Mouse (Mus musculus) frontal cortex, postnatal 10 days (tissue): Measurements from ENCODE around the gene Dhx32.

Source experiments
- DNase-seq, 2 experiments: peaks; one replicate each; pipeline ENCODE4 v3.0.0; 2022; ENCODE audit warnings: low spot score in 2 of 2, mixed read lengths in 1 of 2

Gene Dhx32

DNA sequence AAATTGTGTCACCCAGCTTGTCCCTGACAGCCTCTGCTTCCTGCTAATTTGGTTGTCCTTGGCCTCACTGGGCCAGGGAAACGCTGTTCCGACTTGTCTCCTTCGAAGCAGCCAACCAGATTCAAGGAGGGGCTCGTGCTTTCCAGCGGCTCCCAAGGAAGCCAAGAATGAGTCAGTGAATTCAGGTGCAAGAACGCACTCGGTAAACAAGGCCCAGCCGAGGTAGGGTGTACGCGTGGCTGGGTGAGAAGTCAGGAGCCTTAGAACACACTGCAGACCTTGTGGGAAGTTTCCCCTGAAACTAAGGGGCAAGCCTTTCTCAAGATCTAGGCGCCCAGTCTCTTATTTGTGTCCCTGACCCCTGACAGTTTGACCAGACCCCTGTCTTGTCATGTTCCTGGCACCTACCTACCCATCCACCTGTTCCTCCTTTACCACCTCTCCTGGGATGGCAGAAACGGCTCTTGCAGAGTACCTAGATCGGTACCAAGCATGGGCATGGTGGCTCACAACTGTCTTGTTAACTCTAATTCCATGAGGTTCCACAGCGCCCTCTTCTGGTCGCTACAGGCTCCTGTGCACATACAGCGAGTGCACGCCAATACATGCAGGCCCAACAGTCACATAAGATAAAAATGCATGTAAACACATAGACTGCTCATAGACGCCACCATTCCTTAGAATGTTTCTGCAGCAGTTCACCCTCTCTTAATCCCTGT, at the start of gene Dhx32:
Dhx32 (minus strand) TSS at position 10 of the 719 bp plus-strand sequence.
- DNase-seq: peak in 1 of 2 experiments; percentile 66

DNA sequence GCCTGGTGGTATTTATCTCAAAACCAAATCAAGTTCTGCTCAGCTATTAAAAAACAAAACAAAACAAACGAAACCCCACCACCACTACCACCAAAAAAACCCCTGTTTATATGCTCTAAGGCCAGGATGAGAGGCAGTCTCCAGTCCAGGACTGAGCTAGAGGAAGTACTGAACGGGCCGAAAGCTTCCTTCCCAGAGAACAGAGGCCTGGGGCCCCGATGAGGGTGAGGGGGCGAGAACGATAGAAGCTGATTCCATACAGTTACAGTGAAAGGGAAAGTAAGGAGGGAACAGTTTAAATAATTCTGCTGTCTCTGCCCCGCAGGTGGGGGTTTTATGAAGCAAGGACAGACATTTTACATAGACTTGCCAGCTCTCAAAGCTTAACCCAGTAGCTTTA, 47.1 kb upstream of the Dhx32 start:
- DNase-seq: no peak

DNA sequence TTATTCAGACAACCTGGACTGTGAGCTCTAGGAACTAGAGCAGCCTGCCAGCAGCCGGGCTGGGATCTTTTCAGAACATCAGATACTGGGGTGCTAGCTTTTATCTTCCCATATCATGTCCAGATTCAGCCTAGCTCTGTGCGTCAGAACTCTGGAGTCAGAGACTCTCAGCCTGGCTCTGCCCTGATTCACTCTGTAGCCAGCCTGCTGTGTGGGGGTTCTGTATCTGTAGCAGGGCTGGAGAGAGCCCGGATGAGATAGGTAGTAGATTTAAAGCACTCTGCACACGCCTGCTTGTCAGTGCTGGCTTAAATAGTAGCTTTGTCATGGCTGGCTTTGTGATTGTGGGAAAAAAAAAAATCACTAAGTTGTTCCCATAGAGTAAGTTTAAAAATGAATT, 46.0 kb upstream of the Dhx32 start:
- DNase-seq: no peak

DNA sequence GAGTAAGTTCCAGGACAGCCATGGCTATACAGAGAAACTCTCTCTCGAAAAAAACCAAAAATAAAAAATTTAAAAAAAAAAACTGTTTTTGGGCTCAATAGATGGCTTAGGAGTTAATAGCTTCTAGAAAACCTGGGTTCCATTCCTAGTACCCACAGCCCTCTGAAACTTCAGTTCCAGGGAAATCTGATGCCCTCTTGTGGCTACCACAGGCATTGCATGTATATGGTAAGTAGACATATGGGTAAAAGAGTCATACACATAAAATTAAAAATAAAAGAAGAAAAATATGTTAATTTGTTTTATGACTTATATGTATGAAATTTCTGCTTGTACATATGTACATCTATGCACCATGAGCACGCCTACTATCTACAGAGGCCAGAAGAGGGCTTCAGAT, 42.1 kb upstream of the Dhx32 start:
- no peak for DNase-seq

DNA sequence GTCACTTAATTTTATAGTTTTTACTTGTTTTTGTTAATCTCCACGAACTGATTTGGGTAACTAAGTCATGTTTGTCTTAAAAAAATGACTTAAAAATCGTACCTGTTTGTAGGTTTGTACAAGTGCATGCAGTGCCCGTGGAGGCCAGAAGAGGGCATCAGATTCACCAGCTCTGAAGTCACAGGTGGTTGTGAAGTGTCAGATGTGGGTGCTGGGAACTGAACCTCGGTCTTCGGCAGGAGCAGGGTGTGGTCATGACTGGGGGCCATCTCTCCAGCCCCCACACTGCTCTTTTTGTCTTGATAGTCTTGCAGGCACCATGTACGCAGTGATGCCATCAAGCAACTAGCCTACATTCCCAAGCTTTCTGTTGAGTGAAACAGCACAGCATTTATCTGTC, 41.2 kb upstream of the Dhx32 start:
- DNase-seq: no peak

DNA sequence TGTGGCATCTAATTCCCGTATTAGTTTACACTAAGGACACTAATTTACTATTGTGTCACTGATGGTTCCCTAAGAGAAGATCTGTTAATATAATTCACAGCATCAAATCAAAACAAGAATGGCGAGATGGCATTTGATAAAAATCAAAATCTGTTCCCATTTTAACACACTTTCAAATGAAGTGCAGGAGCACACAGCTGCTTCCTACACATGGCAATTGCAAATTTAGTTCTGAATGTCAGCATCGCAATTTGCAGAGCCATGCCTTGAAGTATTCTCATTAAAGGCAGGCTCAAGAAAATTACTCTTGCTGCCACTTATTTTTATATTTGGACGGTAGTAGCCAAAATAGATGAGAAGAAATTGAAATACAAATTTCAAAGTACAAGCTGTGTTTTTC, 30.8 kb upstream of the Dhx32 start:
- no peak for DNase-seq

DNA sequence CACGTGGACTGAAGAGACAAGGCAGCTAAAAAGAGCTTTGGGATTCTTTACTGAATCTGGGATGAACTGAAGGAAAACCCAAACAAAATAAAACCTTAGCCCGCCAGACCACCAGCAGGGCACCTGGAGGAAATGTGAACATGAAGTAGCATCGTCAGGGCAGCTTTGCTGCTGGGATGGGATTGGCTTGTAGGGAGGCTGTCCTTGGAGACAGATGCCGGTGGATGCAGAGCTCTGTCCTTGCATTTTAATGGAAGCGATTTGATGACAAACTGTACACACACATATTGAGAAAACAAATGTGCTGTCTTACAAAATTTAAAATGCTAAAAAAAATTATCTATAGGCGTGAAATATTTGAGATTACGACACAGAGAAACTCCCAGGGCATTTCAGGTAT, 30.4 kb upstream of the Dhx32 start:
- no peak for DNase-seq

DNA sequence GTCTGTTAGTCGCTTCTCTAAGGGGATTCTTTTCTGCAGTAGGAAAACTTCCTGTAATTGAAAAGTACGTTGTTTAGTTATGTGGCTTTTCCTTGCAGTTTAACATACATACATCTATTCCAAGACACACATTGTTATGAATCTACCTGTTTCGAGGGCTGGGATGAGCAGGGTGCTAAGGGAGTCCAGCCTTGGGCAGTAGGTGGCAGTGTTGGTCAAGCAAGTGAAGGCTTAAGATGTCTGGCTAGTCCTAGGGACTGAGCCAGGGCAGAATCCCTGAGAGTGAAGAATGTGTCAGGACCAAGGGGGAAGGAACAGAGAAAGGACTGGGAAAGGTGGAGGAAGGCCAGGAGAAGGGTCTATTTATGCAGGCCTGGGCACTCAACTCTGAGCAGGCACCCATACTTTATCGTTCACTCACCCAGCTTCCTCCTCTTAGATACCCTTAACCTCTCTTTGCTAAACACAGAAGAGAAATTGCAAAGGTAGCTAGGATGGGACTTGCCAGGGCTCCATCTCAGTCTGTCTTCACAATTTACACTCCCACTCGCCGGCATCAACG, 23.2 kb upstream of the Dhx32 start:
- peak in 1 of 2 experiments; percentile 57 for DNase-seq

DNA sequence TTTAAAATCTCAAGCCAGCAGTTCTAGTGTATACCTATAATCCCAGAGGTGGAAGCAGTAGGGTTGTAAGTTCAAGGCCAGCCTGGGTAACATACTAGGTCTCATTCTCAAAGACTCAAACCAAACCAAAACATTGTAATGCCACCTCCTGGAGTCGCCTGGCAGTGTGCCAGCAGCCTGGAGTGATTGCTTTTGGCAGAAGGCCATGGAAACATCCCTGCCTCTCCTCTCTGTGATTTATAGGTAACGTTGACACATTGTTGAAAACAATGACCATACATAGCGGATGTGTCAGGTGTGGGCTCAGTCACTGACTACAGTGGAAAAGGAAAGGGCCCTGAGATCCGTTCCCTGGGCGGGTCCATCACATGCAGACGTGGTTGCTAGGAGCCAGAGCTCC, 19.3 kb upstream of the Dhx32 start:
- DNase-seq: no peak

DNA sequence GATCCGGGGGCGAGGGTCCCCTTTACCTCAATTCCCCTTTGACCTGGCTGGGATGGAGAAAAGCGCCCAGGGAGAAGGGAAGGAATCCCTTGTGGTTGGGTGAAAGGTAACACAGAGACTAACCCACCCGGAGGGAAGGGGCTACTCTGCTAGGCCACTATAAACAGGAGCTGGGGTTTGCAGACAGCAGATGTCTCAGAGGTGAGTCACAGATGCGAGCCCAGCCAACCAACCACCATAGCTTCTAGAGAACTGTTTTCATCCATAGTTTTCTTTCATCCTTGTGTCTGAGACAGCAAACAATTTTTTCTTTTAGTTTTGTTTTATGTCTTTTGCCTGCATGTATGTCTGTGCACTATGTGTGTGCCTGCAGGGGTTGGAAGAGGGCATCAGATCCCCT, 17.4 kb upstream of the Dhx32 start:
- DNase-seq: no peak

DNA sequence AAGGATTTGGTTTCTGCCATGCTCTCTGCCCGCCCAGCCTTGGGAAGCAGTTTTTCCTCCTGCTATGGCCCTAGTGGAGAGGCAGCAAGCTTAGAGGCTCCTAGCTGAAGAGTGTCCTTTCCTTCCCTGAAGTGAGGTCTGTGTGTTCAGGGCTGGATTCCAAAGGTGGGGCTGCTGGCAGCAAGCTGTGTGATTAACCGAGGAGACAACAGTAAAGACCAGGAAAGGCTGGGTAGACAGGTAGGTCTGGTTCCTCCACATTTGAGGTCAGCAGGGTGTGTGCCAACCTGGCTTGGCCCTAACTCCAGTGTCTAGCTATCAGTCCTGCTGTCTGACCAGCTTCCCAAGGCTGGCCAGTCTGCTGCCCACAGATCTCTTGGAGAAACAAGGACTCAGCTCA, 12.2 kb upstream of the Dhx32 start:
- no peak for DNase-seq

DNA sequence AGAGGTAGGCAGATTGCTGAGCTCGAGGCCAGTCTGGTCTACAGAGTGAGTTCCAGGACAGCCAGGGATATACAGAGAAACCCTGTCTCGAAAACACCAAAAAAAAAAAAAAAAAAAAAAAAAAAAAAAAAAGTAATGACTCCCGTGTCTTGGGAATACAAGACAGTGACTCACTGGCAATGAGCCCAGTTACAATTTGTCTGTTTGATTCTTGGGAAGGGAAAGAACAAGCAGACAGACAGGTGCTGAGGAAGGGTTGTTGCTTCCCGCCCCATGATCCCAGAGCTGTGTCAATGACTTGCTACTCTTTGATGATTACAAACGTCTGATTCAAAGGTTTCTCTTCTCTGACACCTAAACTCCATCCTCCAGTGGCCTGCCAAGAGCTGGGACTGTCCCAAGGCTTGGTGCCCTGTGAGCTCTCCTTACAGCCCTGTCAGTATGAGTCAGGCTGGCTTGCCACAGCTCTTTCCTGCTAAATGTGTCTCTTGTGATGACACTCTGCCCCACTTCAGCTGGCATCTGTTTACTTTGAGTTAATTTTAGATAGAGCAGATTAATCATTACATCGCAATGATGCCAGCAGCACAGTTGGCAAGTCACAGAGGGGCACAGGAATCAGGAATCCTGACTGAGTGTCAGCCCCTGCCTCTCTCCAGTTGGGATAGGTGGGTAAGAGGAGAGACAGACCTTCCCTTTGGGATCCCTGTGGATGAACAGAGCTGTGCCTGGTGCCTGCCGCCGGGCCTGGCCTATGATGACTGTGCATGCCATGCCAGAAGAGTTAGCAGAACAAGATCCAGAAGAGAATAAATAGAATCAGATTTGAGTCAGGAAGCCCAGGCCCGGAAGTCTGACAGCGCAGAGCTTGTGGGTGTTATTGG, 11.0 kb upstream of the Dhx32 start:
- DNase-seq: no peak

DNA sequence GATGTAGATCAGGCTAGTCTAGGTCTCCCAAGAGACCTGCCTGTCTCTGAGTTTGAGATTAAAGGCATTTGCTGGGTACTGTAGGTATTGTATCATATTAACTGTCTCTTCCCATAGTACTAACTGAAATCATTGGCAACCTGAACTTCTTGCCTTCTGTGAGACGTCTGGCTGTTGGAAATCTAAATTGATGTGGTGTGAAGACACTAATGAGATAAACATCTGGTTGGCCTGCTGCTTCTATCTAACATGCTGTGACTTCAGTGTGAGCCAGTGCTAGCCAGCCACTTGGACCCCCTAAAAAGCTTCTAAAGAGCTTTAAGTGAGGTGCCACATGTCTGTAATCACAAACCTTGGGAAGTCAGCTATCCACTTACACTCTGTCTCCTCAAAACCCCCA, 10.2 kb upstream of the Dhx32 start:
- DNase-seq: no peak

DNA sequence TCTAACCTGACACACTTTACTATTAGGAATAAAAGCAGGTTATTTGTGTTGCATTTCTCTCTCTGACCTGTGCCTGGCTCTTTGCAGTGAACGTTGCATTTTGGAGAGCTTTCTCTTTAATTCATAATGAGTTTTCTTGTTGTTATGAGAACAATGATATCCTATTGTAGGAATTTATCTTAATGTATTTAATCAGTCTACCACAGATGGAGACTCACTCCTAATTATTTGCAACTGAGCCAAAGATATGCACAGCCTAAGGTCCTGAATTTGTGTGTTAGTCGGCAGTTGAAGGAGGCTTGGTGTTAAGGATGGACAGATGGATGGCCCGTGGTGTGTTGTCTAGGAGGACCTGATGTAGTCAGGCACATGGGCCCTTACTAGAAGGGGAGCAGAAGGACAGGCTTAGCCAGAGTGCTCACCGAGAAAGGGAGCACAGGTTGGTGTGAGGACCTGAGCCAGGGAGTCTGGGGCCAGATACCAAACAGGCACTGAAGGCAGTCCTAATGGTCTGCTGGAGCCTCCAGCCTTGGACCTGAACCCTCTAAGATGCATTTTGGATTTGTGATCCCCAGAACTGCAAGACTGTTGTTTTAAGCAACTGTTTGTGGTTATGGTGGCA, 8.2 kb upstream of the Dhx32 start:
- DNase-seq: no peak

DNA sequence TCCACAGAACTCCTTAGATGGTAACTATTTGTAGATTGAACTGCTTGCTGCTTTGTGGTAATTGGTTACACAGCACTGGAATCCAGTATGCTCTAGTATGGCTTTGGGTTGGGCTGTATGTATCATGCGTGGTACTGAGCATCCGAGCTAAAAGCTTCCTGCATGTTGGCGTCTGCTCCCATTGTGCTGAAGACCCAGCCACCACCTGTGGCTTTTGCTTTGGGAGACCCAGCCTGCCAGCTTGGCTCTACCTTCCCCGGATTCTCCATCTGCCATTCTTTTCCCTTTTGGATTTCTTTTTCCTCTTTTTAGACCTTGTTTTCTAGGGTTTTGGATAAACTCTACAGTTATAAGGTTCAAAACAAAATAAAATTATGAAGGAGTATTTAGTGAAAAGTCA, 7.6 kb upstream of the Dhx32 start:
- no peak for DNase-seq

DNA sequence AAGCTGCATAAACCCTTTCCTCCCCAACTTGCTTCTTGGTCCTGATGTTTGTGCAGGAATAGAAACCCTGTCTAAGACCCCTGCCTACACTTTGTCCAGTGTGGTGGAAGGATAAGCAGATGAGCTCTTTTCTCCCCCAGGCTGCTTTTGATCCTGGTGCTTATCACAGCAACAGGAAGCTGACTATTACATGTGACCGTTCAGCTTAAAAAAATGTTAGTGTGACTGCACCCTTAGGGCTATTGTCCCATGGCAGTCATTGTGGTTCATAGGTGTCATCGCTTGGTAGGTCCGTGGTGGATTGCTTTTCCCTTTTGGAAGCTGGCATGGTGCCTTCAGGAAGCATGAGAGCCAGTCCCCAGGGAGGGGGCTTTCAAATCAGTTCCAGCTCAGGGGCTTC, 5.6 kb upstream of the Dhx32 start:
- DNase-seq: no peak

DNA sequence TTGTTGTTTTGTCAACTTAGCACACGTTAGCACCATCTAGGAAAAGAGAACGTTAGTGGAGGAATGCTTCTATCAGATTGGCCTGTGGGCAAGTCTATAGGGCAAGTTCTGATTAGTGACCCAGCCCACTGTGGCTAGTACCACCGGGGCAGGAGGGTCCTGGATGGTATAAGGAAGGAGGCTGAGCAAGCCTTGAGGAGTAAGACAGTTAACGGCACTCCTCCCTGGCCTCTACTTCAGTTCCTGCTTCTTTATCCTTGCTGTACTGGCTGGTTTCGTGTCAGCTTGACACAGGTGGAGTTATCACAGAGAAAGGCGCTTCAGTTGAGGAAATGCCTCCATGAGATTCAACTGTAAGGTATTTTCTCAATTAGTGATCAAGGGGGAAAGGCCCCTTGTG, 5.0 kb upstream of the Dhx32 start:
- no peak for DNase-seq

DNA sequence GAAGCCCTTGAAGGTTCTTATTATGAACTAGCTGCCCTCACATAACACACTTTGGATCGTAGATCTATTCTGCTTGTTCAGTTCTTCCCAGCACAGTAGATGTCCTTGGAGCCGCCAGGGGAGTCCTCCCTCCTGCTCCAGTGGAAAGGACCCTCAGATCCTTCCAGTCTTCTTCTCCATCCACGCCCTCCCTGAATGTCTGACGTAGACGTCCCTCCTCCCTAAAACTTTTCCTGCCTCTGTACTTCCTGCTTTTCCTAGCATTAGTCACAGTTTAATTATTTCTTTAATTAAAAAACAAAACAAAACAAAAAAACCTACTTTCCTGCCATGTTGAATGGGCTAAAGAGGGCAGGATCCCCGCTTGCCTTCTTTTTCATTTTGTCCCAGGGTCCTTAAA, 535 bp downstream of the Dhx32 start:
- no peak for DNase-seq

DNA sequence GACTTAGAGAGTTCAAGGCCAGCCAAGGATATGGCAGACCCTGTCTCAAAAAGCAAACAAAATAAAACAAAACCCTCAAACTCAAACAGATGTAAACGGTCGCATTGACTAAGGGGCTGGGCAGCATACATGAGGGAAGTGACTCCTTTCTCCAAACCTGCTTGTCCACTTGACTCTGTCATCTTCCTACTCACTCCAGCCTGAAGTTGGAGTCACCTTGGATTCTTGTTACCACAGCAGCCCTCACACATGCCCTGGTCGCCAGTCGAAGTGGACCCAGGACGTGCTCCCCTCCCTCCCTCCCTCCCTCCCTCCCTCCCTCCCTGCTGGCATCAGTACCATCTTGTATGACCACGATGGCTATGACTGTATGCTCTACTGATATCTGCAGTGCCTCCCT, 943 bp downstream of the Dhx32 start:
- no peak for DNase-seq

DNA sequence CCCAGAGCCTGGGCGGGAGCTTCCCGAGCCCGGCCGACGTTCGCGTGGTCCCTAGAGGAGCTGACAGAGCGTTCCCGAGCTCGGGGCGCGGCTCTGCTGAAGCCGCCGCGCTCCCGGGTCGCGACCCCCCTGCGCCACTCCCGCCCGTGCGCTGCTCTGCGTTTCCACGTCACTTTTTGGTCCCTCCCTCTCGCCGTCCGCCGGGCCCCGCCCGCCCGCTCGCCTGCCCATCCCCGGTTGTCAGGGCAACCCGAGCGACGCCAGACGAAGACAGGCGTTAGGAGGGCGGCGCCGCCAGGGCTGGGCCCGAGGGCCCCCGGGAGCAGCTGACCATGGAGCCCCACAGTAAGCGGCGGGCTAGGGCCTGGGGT, 5.9 kb downstream of the Dhx32 start, which contains the start of gene Fank1:
Fank1 (plus strand) TSS at position 236 of the 371 bp plus-strand sequence.
- DNase-seq: peak; percentile 78 to 85

DNA sequence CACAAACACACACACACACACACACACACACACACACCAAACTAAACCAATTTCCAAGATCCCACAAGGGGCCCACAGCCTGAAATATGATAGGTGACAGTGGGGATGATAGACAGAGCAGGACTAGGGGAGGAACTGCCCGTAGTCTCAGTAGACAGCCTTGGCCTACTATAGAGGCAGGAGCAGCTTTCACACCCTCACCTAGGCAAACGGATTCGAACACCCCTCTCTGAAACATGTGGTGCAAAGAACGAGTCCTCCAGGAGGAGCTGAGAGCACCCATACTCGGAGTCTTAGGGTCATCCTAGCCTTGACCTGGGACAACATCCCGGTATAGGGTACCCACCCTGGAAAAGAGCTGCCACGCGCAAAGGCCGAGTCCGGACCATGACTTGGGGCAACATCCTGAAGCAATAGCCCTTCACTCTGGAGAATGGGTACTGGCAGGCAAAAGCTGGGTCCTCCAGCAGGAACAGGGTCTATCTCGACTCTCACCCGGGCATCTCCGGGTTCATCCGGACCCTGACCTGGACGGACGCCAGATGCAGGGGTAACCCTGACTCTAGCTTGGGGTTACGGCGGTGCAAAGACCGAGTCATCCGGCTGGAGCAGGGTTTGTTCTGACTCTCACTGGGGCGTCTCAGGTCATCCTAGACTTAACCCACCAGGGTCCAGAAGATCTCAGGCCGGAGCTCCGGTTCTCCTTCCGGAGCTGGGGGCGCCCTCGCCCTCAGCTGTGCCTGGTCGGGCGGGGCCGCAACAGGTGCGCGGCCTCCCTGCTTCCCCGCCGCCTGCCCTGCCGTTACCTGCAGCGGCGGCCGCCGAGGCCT, 6.5 kb downstream of the Dhx32 start:
- no peak for DNase-seq

DNA sequence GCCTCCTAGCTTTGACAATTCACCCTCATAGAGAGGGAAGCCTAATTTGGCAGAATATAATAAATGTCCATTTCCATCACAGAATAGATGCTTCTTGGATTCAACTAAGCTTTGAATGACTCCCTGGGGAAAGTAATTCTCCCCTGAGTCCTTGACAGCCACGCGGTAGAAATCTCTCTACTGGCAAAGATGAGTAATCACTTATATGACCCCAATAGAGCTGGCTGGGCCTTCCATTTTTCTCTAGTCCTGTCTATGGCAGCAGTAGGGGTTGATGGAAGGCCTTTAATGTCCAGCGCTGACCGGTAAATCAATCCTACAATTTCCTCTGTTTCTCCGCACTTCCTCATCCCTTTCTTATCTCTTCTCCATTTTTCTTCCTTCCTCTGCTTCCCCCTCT, 7.3 kb downstream of the Dhx32 start:
- DNase-seq: no peak
